Mouse (Mus musculus) thymus, adult 2 months (tissue): ENCODE measurements around the gene Gigyf2. TPM values are rescaled to one million over a fixed set of nuclear protein-coding genes. Genes with fewer than 3 reads are reported as not detected.

Experiments used
- DNase-seq: peaks from one replicate; pipeline ENCODE4 v3.0.0; 2021
- H3K27ac ChIP-seq: fragments of 200-500 bp; 2 replicates; pipeline ENCODE4 v1.5.1; 2012; ENCODE audit warnings: low read length, control low read depth; ENCODE audit not compliant: control insufficient read depth, insufficient read depth
- H3K27me3 ChIP-seq: fragments of 200-500 bp; 2 replicates; pipeline ENCODE4 v1.6.1; 2012; ENCODE audit warnings: mild to moderate bottlenecking, low read length, moderate library complexity, mixed read lengths; ENCODE audit not compliant: control insufficient read depth, insufficient read depth
- H3K36me3 ChIP-seq: fragments of 200-500 bp; 2 replicates; pipeline ENCODE4 v1.6.1; 2012; ENCODE audit warnings: mild to moderate bottlenecking, low read length, moderate library complexity; ENCODE audit not compliant: control insufficient read depth, insufficient read depth
- H3K4me1 ChIP-seq: fragments of 200-500 bp; replicated peaks from 2 replicates; pipeline ENCODE4 v1.6.1; 2012; ENCODE audit warnings: low read length; ENCODE audit not compliant: control insufficient read depth, insufficient read depth
- H3K4me3 ChIP-seq: fragments of 200-500 bp; 2 replicates; pipeline ENCODE4 v1.5.1; 2012; ENCODE audit warnings: mild to moderate bottlenecking, low read length, control low read depth, moderate library complexity; ENCODE audit not compliant: control insufficient read depth, insufficient read depth
- CTCF ChIP-seq: fragments of 200-500 bp; IDR thresholded peaks from 2 replicates; pipeline ENCODE4 v1.5.1; 2012; ENCODE audit warnings: mild to moderate bottlenecking, control low read depth, low read length, moderate library complexity, borderline replicate concordance; ENCODE audit not compliant: control insufficient read depth, poor library complexity, insufficient read depth; ENCODE audit errors: extremely low read depth
- POLR2A ChIP-seq: fragments of 200-500 bp; IDR thresholded peaks from 2 replicates; pipeline ENCODE4 v1.6.1; 2012; ENCODE audit warnings: mild to moderate bottlenecking, low read length, control low read depth, moderate library complexity; ENCODE audit not compliant: control insufficient read depth, poor library complexity, insufficient read depth; ENCODE audit errors: extremely low read depth
- WGBS: fragments of 180-500 bp; shearing (Covaris S2); methylation state at CpG from one replicate; pipeline ENCODE4 v1.1.7; 2018; 5-methylcytosine and 5-hydroxymethylcytosine counted together
- polyA plus RNA-seq: library from polyadenylated mRNA; depleted of rRNA; stranded (reverse); fragments of >200 nt; gene quantifications from 2 replicates; pipeline ENCODE4 v1.2.3, GENCODE M21; 2012

Gene Gigyf2
- polyA plus RNA-seq, 1 experiment: 47.3 TPM

GRCm38 (mm10) chr1:87292420-87293190, 34.2 kb upstream of the Gigyf2 start:
- no peak overlapping the region for H3K27ac ChIP-seq
- no peaks in the 10 kb centered on the region for H3K36me3 ChIP-seq
- WGBS: 86% methylated on average over 15 of the region's 15 CpGs
- no peaks in the 10 kb centered on the region for H3K27me3 ChIP-seq
- no peak for TF ChIP-seq POLR2A
- no peak for TF ChIP-seq CTCF
- DNase-seq: no peak
- H3K4me3 ChIP-seq: no peak overlapping the region
- H3K4me1 ChIP-seq: no peaks in the 10 kb centered on the region

DNA sequence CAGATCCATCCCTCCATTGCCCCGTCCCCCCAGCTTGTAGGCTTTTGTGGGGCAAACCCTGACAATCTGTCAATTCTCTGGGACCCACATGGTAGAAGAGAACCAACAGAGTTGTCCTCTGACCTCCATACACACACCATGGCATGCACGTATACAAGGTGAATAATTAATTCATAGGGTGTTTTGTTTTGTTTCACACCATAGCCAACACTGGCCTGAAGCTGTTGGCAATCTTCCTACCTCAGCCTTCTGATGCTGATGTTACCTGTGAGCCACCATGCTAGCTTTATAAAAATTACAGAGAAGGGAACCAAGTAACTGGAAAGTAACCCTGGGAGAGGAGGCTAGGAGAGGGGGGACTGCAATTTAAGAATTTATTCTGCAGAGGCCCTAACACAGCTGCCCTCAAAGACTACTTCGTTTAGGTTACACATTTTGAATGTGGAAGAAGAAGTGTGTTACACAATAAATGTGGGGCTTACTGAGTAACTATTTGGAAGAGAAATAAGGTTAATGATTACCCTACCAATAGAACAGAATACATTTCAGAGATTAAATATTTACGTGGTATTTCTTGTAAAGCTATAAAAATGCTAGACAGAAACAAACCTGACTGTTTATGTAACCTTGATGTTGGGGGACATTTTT, 32.6 kb upstream of the Gigyf2 start:
- DNase-seq: no peak
- H3K27me3 ChIP-seq: no peaks in the 10 kb centered on the region
- H3K27ac ChIP-seq: no peak overlapping the region
- no peak overlapping the region for H3K4me3 ChIP-seq
- 92% methylated on average over 4 of the region's 4 CpGs for WGBS
- no peaks in the 10 kb centered on the region for H3K36me3 ChIP-seq
- no peak for TF ChIP-seq CTCF
- no peaks in the 10 kb centered on the region for H3K4me1 ChIP-seq

DNA sequence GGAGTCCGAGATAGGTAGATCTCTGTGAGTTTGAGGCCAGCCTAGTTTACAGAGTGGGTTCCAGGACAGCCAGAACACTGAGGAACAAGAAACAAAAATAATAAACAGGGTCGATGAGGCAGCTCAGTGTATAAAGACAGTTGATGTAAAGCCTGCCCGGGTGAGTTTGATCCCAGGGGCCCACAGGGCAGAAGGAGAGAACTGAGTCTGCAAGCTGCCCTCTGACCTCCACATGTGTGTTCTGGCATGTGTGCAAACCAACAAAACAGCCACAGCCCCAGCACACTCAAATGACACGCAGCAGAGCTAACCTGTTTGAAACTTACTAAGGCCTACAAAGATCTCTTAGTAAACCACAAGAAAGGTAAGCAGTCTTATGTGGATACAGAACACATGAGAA, 31.8 kb upstream of the Gigyf2 start:
- Histone ChIP-seq H3K27ac (no peak overlapping the region), H3K4me1 (no peaks in the 10 kb centered on the region), H3K36me3 (no peaks in the 10 kb centered on the region), H3K27me3 (no peaks in the 10 kb centered on the region), H3K4me3 (no peak overlapping the region)
- TF ChIP-seq CTCF (no peak), POLR2A (no peak)
- 58% methylated on average over 4 of the region's 4 CpGs for WGBS
- DNase-seq: no peak

DNA sequence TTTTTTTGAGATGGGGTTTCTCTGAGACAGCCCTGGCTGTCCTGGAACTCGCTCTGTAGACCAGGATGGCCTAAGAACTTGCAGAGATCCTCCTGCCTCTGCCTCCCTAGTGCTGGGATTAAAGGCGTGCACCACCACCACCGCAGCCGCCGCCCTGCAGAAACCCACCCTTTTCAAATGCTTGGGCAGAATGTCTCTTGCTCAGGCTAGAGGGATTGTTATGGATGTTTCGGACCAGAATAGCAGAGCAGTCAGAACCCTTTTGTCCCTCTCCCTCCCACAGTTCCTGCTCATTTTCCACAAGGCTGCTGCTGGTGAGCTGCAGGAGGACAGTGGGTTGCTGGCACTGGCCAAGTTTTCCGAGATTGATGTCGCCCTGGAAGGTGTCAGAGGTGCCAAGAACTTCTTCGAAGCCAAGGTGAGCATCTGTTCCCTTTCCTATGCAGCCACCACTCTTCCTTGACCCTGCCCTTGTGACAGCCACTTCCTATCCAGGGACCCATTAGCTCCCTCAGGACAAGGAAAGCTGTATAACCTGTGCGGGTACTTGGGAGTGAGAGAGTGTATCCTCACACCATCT, 29.4 kb upstream of the Gigyf2 start:
- WGBS: 96% methylated on average over 10 of the region's 10 CpGs
- Histone ChIP-seq H3K4me1 (no peaks in the 10 kb centered on the region), H3K27me3 (no peaks in the 10 kb centered on the region), H3K27ac (no peak overlapping the region), H3K4me3 (no peak overlapping the region), H3K36me3 (no peaks in the 10 kb centered on the region)
- TF ChIP-seq CTCF (no peak), POLR2A (no peak)
- DNase-seq: no peak

- WGBS: 83% methylated on average over 14 of the region's 14 CpGs
- H3K27ac ChIP-seq: no peak overlapping the region
- H3K27me3 ChIP-seq: no peaks in the 10 kb centered on the region
- H3K4me1 ChIP-seq: no peaks in the 10 kb centered on the region
- no peak for TF ChIP-seq CTCF
- H3K4me3 ChIP-seq: no peak overlapping the region
- DNase-seq: no peak
- H3K36me3 ChIP-seq: no peaks in the 10 kb centered on the region
Measured at GRCm38 (mm10) chr1:87300360-87301286, 26.2 kb upstream of the Gigyf2 start.

DNA sequence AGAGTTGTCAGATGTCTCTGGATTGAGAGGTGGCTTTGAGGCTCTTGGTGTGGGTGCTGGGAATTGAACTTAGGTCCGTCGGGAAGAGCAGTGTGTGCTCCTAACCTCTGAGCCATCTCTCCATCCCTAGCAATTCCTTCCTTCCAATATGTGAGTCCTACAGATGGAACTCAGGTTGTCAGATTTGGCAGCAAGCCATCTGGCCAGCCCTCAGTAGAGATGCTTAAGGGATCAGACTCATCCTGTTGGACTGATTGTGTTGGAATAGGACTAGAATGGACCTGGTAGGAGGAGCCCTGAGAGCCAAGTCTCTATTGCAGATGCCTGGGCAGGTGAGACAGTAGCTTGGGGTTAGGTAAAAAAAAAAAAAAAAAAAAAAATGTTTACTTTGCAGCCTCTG, 24.8 kb upstream of the Gigyf2 start:
- 86% methylated on average over 2 of the region's 2 CpGs for WGBS
- no peak for DNase-seq
- Histone ChIP-seq H3K36me3 (no peaks in the 10 kb centered on the region), H3K4me1 (no peaks in the 10 kb centered on the region), H3K4me3 (no peak overlapping the region), H3K27me3 (no peaks in the 10 kb centered on the region), H3K27ac (no peak overlapping the region)
- no peak for TF ChIP-seq POLR2A
